Mouse (Mus musculus): ENCODE measurements around the gene Galm.
A peak's percentile ranks its signal among the peaks of the same experiment; 100 is the strongest.

The Galm gene

GRCm38 (mm10) chr17:80127331-80128251 is at the start of gene Galm:
Gene Galm, plus strand, starts transcription at chr17:80127471.
- DNase-seq = peak; percentile 67

DNA sequence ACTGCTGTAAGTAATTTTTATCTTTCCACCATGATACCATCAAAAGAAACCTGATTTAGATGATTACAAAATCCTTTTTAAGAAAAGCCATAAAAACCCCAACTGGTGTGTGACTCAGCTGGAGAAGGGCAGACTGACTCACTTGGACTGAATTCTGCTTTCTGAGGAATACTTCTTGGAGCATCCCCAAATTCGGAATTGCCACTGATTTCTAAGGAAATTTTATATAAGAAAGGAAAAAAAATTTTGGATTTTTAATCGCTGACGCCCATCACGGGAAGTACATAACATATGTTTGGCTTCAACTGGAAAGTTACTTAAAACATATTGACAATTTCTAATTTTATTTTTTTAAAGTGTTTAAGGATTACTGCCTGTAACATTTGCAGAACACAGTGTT is 48.5 kb upstream of the Galm start:
- DNase-seq = no peak

DNA sequence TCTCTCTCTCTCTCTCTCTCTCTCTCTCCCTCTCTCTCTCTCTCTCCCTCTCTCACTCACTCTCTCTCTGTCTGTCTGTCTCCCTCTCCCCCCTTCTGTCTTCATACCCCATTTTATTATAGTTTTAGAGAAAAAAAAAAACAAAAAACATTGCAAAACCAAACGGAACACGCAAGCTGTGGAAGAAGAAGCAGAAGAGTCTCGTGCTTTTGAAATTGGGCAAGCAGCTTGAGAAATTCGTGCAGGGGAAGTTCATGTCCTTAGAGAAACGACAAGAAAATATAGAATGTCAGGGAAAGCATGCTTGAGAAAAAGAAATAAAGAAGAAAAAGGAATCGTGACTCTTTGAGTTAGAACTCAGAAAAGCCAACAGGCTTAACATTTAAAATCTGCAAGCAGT is 44.0 kb upstream of the Galm start:
- no peak for DNase-seq

DNA sequence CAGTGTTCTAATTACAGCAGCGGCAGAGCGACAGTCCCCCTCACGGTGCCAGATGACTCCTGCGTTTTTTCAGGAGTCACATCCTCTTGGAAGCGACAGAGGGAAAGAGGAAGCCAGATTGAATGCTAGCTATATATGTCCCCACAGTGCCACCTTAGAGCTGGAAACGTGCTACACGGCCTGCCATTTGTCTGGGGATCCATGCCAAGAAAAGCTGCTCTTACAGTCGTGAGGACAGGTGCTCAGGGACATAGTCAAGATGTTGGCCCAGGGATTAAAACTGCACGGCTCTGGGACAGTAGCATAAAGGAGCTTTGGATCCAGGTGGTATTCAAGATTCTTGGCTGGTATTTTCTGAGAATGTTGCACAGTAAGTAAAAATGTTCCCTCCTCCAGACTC is 42.8 kb upstream of the Galm start:
- DNase-seq = no peak

DNA sequence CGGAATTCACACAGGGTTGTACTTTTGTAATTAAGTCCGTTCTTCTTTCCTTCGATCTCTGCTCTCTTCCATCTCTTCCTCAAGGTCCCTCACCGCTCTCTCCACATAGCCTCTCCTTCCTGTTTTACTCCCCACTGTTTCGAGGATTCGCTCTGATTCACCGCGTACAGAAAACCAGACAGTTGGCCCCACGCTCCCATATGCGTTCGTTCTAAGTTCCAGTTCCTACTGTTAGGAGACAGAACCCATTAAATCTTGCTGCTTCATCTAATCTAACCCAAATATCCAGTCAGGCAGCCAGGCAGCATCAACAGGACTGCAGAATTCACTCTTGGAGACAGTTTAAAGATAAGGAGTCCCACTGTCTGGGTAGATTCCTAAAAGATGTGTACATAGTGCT is 40.7 kb upstream of the Galm start:
- no peak for DNase-seq

GRCm38 (mm10) chr17:80088168-80088567 is 39.1 kb upstream of the Galm start:
- no peak for DNase-seq

DNA sequence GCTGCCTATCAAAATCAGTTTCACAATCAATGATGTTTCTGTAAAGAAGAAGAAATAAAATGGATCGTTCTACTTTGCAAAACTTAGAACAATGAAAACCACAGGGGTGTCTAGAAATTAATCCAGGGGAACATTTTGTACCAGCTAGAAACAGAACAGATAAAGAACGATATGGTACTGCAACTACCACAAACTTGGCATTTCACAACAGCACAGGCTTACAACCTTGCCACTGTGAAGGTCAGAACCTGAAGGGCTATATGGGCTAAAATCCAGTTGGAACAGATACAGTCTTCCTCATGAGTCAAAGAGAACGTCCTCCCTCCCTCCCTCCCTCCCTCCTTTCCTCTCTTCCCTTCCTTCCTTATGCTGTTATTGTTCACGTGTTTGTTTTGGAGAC is 36.7 kb upstream of the Galm start:
- no peak for DNase-seq

DNA sequence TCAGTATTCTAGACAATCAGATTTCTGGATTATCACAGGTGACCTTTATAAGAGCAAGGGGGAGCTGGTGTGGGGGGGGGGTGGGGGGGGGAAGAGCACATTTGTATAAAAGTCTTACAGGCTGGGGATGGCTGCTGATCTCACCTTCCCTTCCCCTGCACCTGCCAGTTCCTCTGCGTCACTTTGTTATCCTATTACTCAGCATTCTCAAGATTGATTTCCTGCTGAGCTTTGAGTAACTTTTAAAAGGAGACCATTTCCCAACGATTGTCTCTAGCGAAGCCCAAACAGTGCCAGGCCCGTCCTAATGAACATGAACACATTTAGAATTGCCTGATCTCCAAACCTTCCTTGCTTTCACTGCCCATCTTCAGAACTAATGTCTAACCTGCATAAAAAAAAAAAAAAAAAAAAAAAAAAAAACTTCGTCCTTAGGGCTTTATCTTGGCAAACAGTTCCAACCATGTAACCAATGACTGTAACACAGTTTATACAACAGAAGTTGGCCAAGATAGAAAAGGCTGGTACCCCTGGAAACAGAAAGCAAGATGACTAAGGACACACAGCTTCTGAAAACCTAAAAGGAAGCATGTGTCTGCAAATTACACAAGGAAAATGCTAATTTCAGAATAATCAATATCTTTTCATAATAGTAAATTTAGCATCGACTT is 35.3 kb upstream of the Galm start:
- DNase-seq = no peak

GRCm38 (mm10) chr17:80095254-80095899 is 31.9 kb upstream of the Galm start:
- no peak for DNase-seq

DNA sequence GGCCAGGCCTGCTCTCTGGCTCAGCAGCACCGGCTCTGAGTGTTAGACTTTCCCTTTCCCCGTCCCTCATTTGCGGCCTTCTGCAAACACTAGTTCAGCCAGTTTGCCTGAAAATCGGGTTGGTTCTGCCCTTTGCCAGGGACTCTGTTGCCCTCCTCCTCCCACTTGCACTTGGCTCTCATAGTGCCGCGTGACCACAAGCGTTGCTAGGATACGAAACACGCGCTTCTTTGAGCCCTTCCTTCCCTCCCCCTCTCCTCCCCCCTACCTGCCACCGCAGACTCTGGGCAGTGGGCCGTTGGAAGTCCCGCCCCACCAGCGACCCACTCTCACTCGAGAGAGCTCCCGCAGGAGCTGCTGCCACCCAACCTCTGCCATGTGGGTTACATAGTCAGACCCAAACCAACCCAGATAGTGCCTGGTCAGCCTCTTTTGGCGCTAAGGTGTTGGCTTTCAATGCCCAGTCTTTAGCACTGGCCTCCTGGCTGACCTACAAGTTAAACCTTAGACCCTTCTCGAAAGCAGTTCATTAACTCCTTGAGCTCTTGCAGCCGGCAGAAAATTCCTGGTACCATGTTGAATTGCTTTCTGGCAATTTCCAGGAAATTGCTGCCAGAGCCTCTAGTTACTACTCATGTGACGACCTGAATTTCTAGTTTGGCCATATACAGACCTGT is 31.1 kb upstream of the Galm start:
- peak; percentile 90 for DNase-seq

DNA sequence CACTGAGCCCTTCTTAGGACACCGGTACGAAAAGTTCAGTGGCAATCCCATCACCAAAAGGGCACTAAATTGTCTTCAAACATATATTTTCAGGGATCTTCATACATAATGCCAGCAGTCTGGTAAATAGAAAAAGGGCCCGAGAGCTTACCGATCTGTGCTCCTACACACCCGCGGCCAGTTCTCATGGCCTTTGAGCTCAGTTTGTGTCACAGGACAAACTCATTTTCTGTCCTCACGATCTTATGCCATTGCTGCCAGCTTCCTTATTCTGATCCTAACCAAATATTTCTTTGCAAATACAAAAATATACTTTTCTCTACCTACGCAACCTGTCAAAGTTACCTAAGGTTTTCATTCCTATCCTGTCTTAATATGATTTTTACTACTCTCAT is 30.6 kb upstream of the Galm start:
- no peak for DNase-seq

- peak; percentile 49 for DNase-seq
Observed at GRCm38 (mm10) chr17:80097221-80097620, 30.1 kb upstream of the Galm start.

- DNase-seq = no peak
Observed at GRCm38 (mm10) chr17:80099823-80100222, 27.4 kb upstream of the Galm start.

DNA sequence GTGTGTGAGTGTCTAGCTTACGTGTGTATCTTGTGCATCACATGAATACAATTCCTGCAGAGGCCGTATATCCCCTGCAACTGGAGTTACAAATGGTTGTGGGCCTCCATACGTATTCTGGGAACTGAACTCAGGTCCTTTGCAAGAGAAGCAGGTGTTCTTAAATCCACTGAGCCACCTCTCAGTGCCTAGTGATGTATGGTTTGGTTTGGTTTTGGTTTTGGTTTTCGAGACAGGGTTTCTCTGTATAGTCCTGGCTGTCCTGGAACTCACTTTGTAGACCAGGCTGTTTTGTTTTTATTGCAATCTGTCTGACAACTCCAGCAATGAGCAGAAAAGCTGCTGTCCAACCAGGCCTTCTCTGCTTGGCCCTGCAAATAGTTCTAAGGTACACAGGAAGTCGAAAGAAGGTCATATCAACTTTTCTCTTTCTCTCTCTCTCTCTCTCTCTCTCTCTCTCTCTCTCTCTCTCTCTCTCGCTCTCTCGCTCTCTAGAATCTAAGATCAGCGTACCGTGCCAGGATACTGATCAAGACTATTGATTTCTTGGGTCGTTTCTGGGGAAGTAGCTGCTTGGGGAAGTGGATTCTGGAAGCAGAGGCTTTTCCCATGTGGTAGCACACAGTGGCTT is 21.8 kb upstream of the Galm start:
- DNase-seq = no peak

DNA sequence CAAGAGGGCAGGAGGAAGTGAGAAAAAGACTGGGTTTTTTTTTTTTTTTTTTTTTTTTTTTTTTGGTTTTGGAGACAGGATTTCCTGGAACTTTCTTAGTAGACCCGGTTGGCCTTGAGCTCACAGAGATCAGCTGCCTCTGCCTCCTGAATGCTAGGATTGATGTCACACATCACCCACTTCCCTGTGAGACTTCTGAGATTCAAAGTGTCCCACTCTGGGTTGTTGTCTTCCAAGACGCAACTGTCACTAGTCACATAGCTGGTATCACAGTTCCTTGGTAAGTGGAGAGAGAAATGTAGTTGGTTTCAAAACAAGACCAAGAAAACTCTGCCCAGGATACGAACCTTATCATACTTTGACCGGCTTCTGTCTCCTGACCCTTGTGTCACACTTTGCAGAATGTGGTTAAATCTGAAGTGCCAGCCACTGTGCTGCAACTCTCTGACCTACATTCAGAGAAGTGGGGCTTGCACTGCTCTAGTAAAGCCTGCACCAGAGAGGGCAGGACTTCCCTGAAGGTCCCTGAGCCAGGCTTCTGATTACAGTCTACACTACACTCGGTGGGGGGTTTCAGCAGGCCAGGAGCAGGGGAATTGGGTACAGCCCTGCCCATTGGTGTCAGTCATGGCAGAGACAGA is 14.5 kb upstream of the Galm start:
- DNase-seq = peak; percentile 23

GRCm38 (mm10) chr17:80113468-80113867 is 13.8 kb upstream of the Galm start:
- peak; percentile 25 for DNase-seq

DNA sequence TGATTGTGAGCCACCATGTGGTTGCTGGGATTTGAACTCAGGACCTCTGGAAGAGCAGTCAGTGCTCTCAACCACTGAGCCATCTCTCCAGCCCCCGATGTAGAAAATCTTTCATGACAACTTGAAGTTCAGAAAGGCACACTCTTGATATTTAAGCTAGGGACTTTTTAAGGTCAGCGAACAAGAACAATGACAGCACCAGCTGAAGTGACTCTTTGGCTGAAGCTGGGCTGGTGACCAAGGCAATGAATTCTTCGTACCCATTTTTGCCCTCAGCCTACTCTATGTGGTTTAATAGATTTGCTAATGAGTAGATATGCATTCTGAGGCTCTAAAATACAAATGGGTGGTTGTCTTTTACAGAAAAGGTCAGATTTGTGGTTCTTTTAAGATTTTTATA is 6.9 kb upstream of the Galm start:
- DNase-seq = peak; percentile 37

GRCm38 (mm10) chr17:80121833-80122232 is 5.4 kb upstream of the Galm start:
- DNase-seq = no peak

- DNase-seq = no peak
Observed at GRCm38 (mm10) chr17:80124985-80125750, 2.1 kb upstream of the Galm start.

- DNase-seq = no peak
Observed at GRCm38 (mm10) chr17:80126166-80126565, 1.1 kb upstream of the Galm start.

DNA sequence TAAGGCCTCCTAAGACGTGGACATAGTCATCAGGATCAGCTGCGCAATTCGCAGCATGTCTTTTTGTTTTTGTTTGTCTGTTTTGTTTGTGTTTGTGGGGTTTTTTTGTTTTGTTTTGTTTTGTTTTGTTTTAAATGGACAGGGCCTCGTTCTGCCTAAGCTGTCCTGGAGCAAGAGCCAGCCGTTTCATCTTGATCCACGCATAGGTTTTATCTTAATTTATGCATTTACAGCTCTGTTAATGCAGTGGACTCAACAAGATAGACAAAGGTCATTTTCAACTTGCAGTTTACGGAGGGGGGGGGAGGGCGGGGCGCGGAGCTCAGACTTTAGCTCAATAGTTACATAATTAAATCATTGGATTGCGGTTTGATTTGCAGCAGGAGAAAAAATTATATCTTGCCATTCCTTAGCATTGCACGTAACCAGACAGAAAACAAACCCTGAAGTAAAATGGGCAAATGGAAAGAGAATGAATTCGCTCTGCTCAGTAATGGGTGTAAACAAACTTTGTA is 1.3 kb downstream of the Galm start:
- no peak for DNase-seq
